Mouse (Mus musculus) Patski (cell line): Measurements from ENCODE around the gene Gm14440. TPM values are rescaled to one million over a fixed set of nuclear protein-coding genes. Genes with fewer than 3 reads are reported as not detected.
"Not testable (repeated sequence)": the region's sequence is repeated elsewhere in the genome, so short reads cannot be mapped to it uniquely, and the experiment has no call there.

Source experiments
- ATAC-seq: fragments of 100-300 bp; one replicate; pipeline ENCODE4 v1.8.0; 2021
- CTCF ChIA-PET: fragments of 350-600 bp; sonication (Branson Sonifier 250); formaldehyde crosslinking; loops from one replicate; lab custom pipeline; 2022; ENCODE audit warnings: inconsistent platforms; lab: Charles Lee
- POLR2A ChIA-PET: fragments of 350-600 bp; sonication (Branson Sonifier 250); formaldehyde crosslinking; loops from one replicate; lab custom pipeline; 2022; ENCODE audit warnings: antibody characterized with exemption, inconsistent platforms; lab: Charles Lee
- DNase-seq: peaks from one replicate; pipeline ENCODE4 v3.0.0-alpha.2; 2011; ENCODE audit warnings: low read depth, low spot score
- H3K27me3 ChIP-seq: fragments of 371-371 bp; one replicate; pipeline ENCODE4 v1.5.1; 2021
- in situ Hi-C: fragments of 300-500 bp; cut with MboI; formaldehyde crosslinking; loops from 3 replicates; pipeline ENCODE4 v1.11.1; 2018; ENCODE audit warnings: low pct_unique_long_range_greater_than_20kb, mixed read lengths
- polyA plus RNA-seq: library from polyadenylated mRNA; unstranded; gene quantifications from one replicate; pipeline ENCODE4 v1.2.3, GENCODE M21; 2021

The Gm14440 gene
- not detected for polyA plus RNA-seq

GRCm38 (mm10) chr2:175274825-175275224, at the start of gene Gm14440:
Gene Gm14440 (plus strand): TSS chr2:175275125.
- ATAC-seq, H3K27me3 ChIP-seq, POLR2A ChIA-PET, in situ Hi-C loops, CTCF ChIA-PET, DNase-seq: not testable (repeated sequence)

Other genes with a start within 250 kb of the Gm14440 start
- gene Gm14393, start 207.3 kb upstream of the Gm14440 start, polyA plus RNA-seq: 0.36 TPM
- gene Gm14399, start 133.1 kb upstream of the Gm14440 start, polyA plus RNA-seq: 13.0 TPM
- 0.30 TPM for gene Gm14443, start 99.3 kb upstream of the Gm14440 start, polyA plus RNA-seq
- gene Gm14391, start 68.2 kb upstream of the Gm14440 start, polyA plus RNA-seq: 17.1 TPM
- 22.7 TPM for gene Gm4631, start 63.1 kb downstream of the Gm14440 start, polyA plus RNA-seq
- gene Zfp968, start 97.3 kb downstream of the Gm14440 start, polyA plus RNA-seq: 2.8 TPM
- 23.1 TPM for gene Gm4724, start 160.7 kb downstream of the Gm14440 start, polyA plus RNA-seq
- gene Zfp965, start 194.9 kb downstream of the Gm14440 start, polyA plus RNA-seq: 2.6 TPM